Mouse (Mus musculus) heart, embryonic 10.5 days (tissue): ENCODE data around the gene Galntl6. TPM values are rescaled to one million over a fixed set of nuclear protein-coding genes. Genes with fewer than 3 reads are reported as not detected.
"Not testable (repeated sequence)": the region's sequence is repeated elsewhere in the genome, so short reads cannot be mapped to it uniquely, and the experiment has no call there.

Experiments used
- DNase-seq: peaks from one replicate; pipeline ENCODE4 v3.0.0-alpha.2; 2017; ENCODE audit warnings: low spot score
- H3K27ac ChIP-seq: fragments of 300-500 bp; sonication (generic); 2 replicates; pipeline ENCODE4 v1.5.1; 2016; ENCODE audit warnings: mild to moderate bottlenecking
- H3K27me3 ChIP-seq: fragments of 300-500 bp; sonication (generic); 2 replicates; pipeline ENCODE4 v1.6.1; 2016; ENCODE audit warnings: mild to moderate bottlenecking; ENCODE audit not compliant: poor library complexity, insufficient read depth, severe bottlenecking
- H3K36me3 ChIP-seq: fragments of 300-500 bp; sonication (generic); 2 replicates; pipeline ENCODE4 v1.6.1; 2016; ENCODE audit warnings: mild to moderate bottlenecking, moderate library complexity
- H3K4me1 ChIP-seq: fragments of 300-500 bp; sonication (generic); 2 replicates; pipeline ENCODE4 v1.6.1; 2016; ENCODE audit warnings: mild to moderate bottlenecking
- H3K4me3 ChIP-seq: fragments of 300-500 bp; sonication (generic); 2 replicates; pipeline ENCODE4 v1.5.1; 2016; ENCODE audit warnings: mild to moderate bottlenecking, moderate library complexity
- H3K9me3 ChIP-seq: fragments of 300-500 bp; sonication (generic); 2 replicates; pipeline ENCODE4 v1.6.1; 2016; ENCODE audit warnings: mild to moderate bottlenecking, moderate library complexity
- WGBS: fragments of 180-500 bp; shearing (Covaris S2); methylation state at CpG from one replicate; pipeline ENCODE4 v1.1.7; 2016; 5-methylcytosine and 5-hydroxymethylcytosine counted together
- polyA plus RNA-seq: library from polyadenylated mRNA; unstranded; fragments of >200 nt; fragmentation: Nextera tagmentation; extraction: Ambion mirVana; gene quantifications from 2 replicates; pipeline ENCODE4 v1.2.1, GENCODE M21; 2016

The Galntl6 gene
- polyA plus RNA-seq, 1 experiment from 2014 or later = 0.54 TPM

- DNase-seq = no peak
- Histone ChIP-seq H3K4me3 (no peak overlapping the region), H3K4me1 (no peaks in the 10 kb centered on the region), H3K9me3 (no peaks in the 10 kb centered on the region), H3K27me3 (no peaks in the 10 kb centered on the region), H3K27ac (no peak overlapping the region), H3K36me3 (no peaks in the 10 kb centered on the region)
- 56% methylated on average over 2 of the region's 2 CpGs for WGBS
Observed at GRCm38 (mm10) chr8:58566115-58566514, 346.3 kb downstream of the Galntl6 start.

- Histone ChIP-seq H3K4me3 (no peak overlapping the region), H3K36me3 (no peaks in the 10 kb centered on the region), H3K9me3 (no peaks in the 10 kb centered on the region), H3K27ac (no peak overlapping the region), H3K4me1 (no peaks in the 10 kb centered on the region), H3K27me3 (no peaks in the 10 kb centered on the region)
- DNase-seq = no peak
- 81% methylated on average over 2 of the region's 2 CpGs for WGBS
Observed at GRCm38 (mm10) chr8:58535781-58536180, 376.7 kb downstream of the Galntl6 start.

- Histone ChIP-seq H3K4me1 (no peaks in the 10 kb centered on the region), H3K36me3 (no peaks in the 10 kb centered on the region), H3K27ac (no peak overlapping the region), H3K27me3 (no peaks in the 10 kb centered on the region), H3K9me3 (no peaks in the 10 kb centered on the region), H3K4me3 (no peak overlapping the region)
- no peak for DNase-seq
Observed at GRCm38 (mm10) chr8:58534631-58535030, 377.8 kb downstream of the Galntl6 start.

- no peak for DNase-seq
Observed at GRCm38 (mm10) chr8:58523443-58523842, 389.0 kb downstream of the Galntl6 start.

GRCm38 (mm10) chr8:58521932-58522331 lies 390.5 kb downstream of the Galntl6 start:
- Histone ChIP-seq H3K36me3 (no peaks in the 10 kb centered on the region), H3K9me3 (no peaks in the 10 kb centered on the region), H3K4me3 (no peak overlapping the region), H3K27ac (no peak overlapping the region), H3K27me3 (no peaks in the 10 kb centered on the region), H3K4me1 (no peaks in the 10 kb centered on the region)
- no peak for DNase-seq

More at GRCm38 (mm10) chr8:58523443-58523842, 389.0 kb downstream of the Galntl6 start:
- no peaks in the 10 kb centered on the region for H3K4me1 ChIP-seq
- no peaks in the 10 kb centered on the region for H3K36me3 ChIP-seq
- H3K27ac ChIP-seq = no peak overlapping the region
- 37% methylated on average over 1 of the region's 1 CpGs for WGBS
- H3K9me3 ChIP-seq = no peaks in the 10 kb centered on the region
- H3K4me3 ChIP-seq = no peak overlapping the region
- H3K27me3 ChIP-seq = no peaks in the 10 kb centered on the region

GRCm38 (mm10) chr8:58510516-58510915 lies 401.9 kb downstream of the Galntl6 start:
- Histone ChIP-seq H3K4me1 (no peaks in the 10 kb centered on the region), H3K27me3 (no peaks in the 10 kb centered on the region), H3K4me3 (no peak overlapping the region), H3K27ac (no peak overlapping the region), H3K9me3 (no peaks in the 10 kb centered on the region), H3K36me3 (no peaks in the 10 kb centered on the region)
- no peak for DNase-seq

- Histone ChIP-seq H3K9me3 (no peaks in the 10 kb centered on the region), H3K27me3 (no peaks in the 10 kb centered on the region), H3K4me3 (no peak overlapping the region), H3K4me1 (no peaks in the 10 kb centered on the region), H3K27ac (no peak overlapping the region), H3K36me3 (no peaks in the 10 kb centered on the region)
- DNase-seq = no peak
- WGBS = 71% methylated on average over 1 of the region's 1 CpGs
Observed at GRCm38 (mm10) chr8:58509051-58509450, 403.4 kb downstream of the Galntl6 start.

- 71% methylated on average over 4 of the region's 4 CpGs for WGBS
- Histone ChIP-seq H3K4me1 (no peaks in the 10 kb centered on the region), H3K9me3 (no peaks in the 10 kb centered on the region), H3K27me3 (no peaks in the 10 kb centered on the region), H3K4me3 (no peak overlapping the region), H3K36me3 (no peaks in the 10 kb centered on the region), H3K27ac (no peak overlapping the region)
- DNase-seq = no peak
Observed at GRCm38 (mm10) chr8:58487099-58487498, 425.3 kb downstream of the Galntl6 start.

GRCm38 (mm10) chr8:58463342-58463741 lies 449.1 kb downstream of the Galntl6 start:
- not testable (repeated sequence) for H3K27ac ChIP-seq, H3K4me1 ChIP-seq, H3K27me3 ChIP-seq, H3K36me3 ChIP-seq, H3K4me3 ChIP-seq, H3K9me3 ChIP-seq, DNase-seq
- WGBS = 84% methylated on average over 2 of the region's 2 CpGs

- Histone ChIP-seq H3K36me3 (no peaks in the 10 kb centered on the region), H3K4me1 (no peaks in the 10 kb centered on the region), H3K9me3 (no peaks in the 10 kb centered on the region), H3K4me3 (no peak overlapping the region), H3K27ac (no peak overlapping the region), H3K27me3 (no peaks in the 10 kb centered on the region)
- 85% methylated on average over 2 of the region's 2 CpGs for WGBS
- DNase-seq = no peak
Observed at GRCm38 (mm10) chr8:58442696-58443095, 469.7 kb downstream of the Galntl6 start.

GRCm38 (mm10) chr8:58418481-58418880 lies 494.0 kb downstream of the Galntl6 start:
- Histone ChIP-seq H3K4me1 (no peaks in the 10 kb centered on the region), H3K36me3 (no peaks in the 10 kb centered on the region), H3K27ac (no peak overlapping the region), H3K4me3 (no peak overlapping the region), H3K9me3 (no peaks in the 10 kb centered on the region), H3K27me3 (no peaks in the 10 kb centered on the region)
- WGBS = 76% methylated on average over 5 of the region's 5 CpGs
- no peak for DNase-seq

GRCm38 (mm10) chr8:58417551-58417950 lies 494.9 kb downstream of the Galntl6 start:
- 68% methylated on average over 1 of the region's 1 CpGs for WGBS
- no peak for DNase-seq
- no peaks in the 10 kb centered on the region for H3K4me1 ChIP-seq

GRCm38 (mm10) chr8:58396500-58396899 lies 515.9 kb downstream of the Galntl6 start:
- DNase-seq = no peak
- Histone ChIP-seq H3K27me3 (no peaks in the 10 kb centered on the region), H3K9me3 (no peaks in the 10 kb centered on the region), H3K27ac (no peak overlapping the region), H3K4me1 (no peaks in the 10 kb centered on the region), H3K4me3 (no peak overlapping the region), H3K36me3 (no peaks in the 10 kb centered on the region)
- WGBS = 69% methylated on average over 3 of the region's 3 CpGs

More at GRCm38 (mm10) chr8:58417551-58417950, 494.9 kb downstream of the Galntl6 start:
- Histone ChIP-seq H3K36me3 (no peaks in the 10 kb centered on the region), H3K27me3 (no peaks in the 10 kb centered on the region), H3K27ac (no peak overlapping the region), H3K4me3 (no peak overlapping the region), H3K9me3 (no peaks in the 10 kb centered on the region)

- H3K4me1 ChIP-seq = no peaks in the 10 kb centered on the region
- 84% methylated on average over 1 of the region's 1 CpGs for WGBS
- DNase-seq = no peak
- H3K4me3 ChIP-seq = no peak overlapping the region
- no peaks in the 10 kb centered on the region for H3K36me3 ChIP-seq
- no peaks in the 10 kb centered on the region for H3K9me3 ChIP-seq
- H3K27me3 ChIP-seq = no peaks in the 10 kb centered on the region
- no peak overlapping the region for H3K27ac ChIP-seq
Observed at GRCm38 (mm10) chr8:58395879-58396278, 516.6 kb downstream of the Galntl6 start.
